Mouse (Mus musculus): ENCODE measurements around the gene Styk1. TPM values are rescaled to one million over a fixed set of nuclear protein-coding genes. Genes with fewer than 3 reads are reported as not detected.

Gene Styk1
- polyA plus RNA-seq, 2 experiments = 0.32 to 0.65 TPM

DNA sequence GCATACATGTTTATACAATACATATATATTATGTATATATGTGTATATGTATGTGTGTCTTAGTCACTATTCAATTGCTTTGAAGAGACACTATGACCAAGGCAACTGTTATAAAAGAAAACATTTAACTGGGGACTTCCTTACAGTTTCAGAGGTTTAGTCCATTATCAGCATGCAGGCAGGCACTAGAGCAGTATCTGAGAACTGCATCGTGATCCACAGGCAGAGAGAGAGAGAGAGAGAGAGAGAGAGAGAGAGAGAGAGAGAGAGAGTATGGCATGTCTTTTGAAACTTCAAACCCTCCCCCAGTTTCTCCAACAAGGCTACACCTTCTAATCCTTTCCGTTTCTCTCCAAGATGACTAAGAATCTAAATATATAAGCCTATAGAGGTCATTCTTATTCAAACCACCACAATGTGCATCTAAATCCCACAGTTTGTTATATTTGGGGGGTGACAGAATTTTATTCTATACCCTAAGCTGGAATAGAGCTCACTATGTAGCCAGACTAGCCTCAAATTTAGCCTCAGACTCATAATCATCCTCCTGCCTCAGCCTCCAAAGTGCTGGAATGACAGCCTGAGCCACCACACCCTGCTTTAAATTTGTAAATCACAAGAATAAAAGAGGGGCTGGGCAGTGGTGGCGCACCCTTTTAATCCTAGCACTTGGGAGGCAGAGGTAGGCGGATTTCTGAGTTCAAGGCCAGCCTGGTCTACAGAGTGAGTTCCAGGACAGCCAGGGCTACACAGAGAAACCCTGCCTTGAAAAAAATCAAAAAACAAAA is 40.7 kb upstream of the Styk1 start:
- Histone ChIP-seq H3K27me3 (ENCODE audit: control insufficient read depth, insufficient read depth, low read length) (no peaks in the 10 kb centered on the region), H3K4me3 (ENCODE audit: insufficient read depth in 1 of 2, low read depth in 2 of 2, low read length in 2 of 2) (no peak overlapping the region), H3K9me3 (ENCODE audit: control insufficient read depth, low read length) (no peaks in the 10 kb centered on the region), H3K27ac (no peak overlapping the region), H3K4me1 (replicated peaks; ENCODE audit: control insufficient read depth in 2 of 2, insufficient read depth in 2 of 2, low read length in 1 of 2) (peaks cover 0 to 3% of the 10 kb centered on the region in 2 experiments; a peak in 2 of 4 replicates), H3K36me3 (replicated peaks; ENCODE audit: control insufficient read depth, insufficient read depth, low read depth) (no peaks in the 10 kb centered on the region), H3K9ac (replicated peaks) (no peak overlapping the region), H3K4me2 (ENCODE audit: low read depth) (no peak overlapping the region)
- 46% methylated on average over 4 of the region's 4 CpGs for WGBS (ENCODE audit: insufficient replicate concordance)
- TF ChIP-seq EP300 (IDR thresholded peaks at IDR 0.05; ENCODE audit: low read depth) = peak; percentile 51
- TF ChIP-seq CTCF (IDR thresholded peaks at IDR 0.05; ENCODE audit: low read depth) = no peak
- ATAC-seq (ENCODE audit: insufficient read depth) = peak; percentile 58
- DNase-seq (ENCODE audit: low read depth in 3 of 3, low spot score in 3 of 3) = no peak

- peaks cover 3% of the 10 kb centered on the region; the same call in 1 of the 2 replicates for H3K36me3 ChIP-seq (replicated peaks; ENCODE audit: control insufficient read depth, insufficient read depth, low read depth)
- WGBS (ENCODE audit: insufficient replicate concordance) = under 1% methylated on average over 104 of the region's 107 CpGs
- peaks cover 28 to 35% of the 10 kb centered on the region in 2 experiments for H3K4me1 ChIP-seq (replicated peaks; ENCODE audit: control insufficient read depth in 2 of 2, insufficient read depth in 2 of 2, low read length in 1 of 2)
- peak within 1 kb of the TSS; percentile 88 for H3K4me2 ChIP-seq (ENCODE audit: low read depth)
- H3K27ac ChIP-seq = peak within 1 kb of the TSS; percentile 94
- no peaks in the 10 kb centered on the region for H3K27me3 ChIP-seq (ENCODE audit: control insufficient read depth, insufficient read depth, low read length)
- DNase-seq (ENCODE audit: low read depth in 3 of 3, low spot score in 3 of 3) (peak; percentile 64 to 69 (median 66)), ATAC-seq (ENCODE audit: insufficient read depth) (peak; percentile 81)
- H3K4me3 ChIP-seq (ENCODE audit: insufficient read depth in 1 of 2, low read depth in 2 of 2, low read length in 2 of 2) = peak within 1 kb of the TSS; percentile 85 to 98
- H3K9me3 ChIP-seq (ENCODE audit: control insufficient read depth, low read length) = no peaks in the 10 kb centered on the region
- H3K9ac ChIP-seq (replicated peaks) = peak within 1 kb of the TSS; percentile 95
- no peak for TF ChIP-seq EP300 (IDR thresholded peaks at IDR 0.05; ENCODE audit: low read depth)
- TF ChIP-seq CTCF (IDR thresholded peaks at IDR 0.05; ENCODE audit: low read depth) = no peak
These were observed 34.9 kb upstream of the Styk1 start, which contains the start of gene Ybx3 for GRCm38 (mm10) chr6:131388040-131389021. Ybx3 (minus strand) TSS chr6:131388476.

DNA sequence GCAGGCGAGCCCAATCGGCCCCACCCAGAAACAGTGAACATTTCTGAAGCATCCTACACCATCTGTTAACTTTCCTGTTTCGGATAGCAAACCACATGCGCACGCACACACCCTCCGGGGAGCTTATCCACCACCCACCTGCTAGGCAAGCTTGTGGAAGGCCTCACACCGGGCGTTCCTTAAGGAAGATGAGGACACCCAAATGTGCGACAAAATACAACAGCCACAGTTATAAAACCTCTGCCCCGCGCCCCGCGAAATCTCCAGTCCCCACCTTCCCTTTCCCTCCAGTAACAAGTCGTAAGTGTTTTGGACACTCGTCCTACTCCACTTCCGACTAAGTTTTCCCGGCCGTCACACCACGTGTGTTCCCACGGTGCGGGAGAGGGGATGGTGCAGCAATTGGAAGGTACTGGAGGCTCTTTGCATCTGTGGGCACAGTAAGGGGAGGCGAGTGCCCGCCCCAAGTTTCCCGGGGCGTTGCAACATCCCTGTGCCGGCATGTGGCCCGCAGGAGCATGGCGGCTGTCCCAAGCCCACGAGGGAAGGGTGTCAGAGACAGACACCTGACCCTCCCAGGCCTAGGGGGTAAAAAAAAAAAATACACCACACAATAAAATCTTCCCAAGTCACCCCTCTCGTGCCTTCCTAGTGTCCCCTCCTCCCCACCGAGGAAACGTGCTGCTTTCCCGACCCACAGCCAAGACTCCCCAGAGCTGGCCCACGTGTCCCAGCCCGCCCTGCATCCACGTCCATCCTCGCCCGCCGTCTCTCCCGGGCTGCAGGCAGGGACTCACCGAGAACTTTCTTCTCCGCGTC is 34.0 kb upstream of the Styk1 start:
- Histone ChIP-seq H3K4me1 (replicated peaks; ENCODE audit: control insufficient read depth in 2 of 2, insufficient read depth in 2 of 2, low read length in 1 of 2) (peaks cover 29 to 42% of the 10 kb centered on the region in 2 experiments), H3K4me3 (ENCODE audit: insufficient read depth in 1 of 2, low read depth in 2 of 2, low read length in 2 of 2) (peak overlapping the region; percentile 85 to 98), H3K9ac (replicated peaks) (peak overlapping the region; percentile 95), H3K27me3 (ENCODE audit: control insufficient read depth, insufficient read depth, low read length) (no peaks in the 10 kb centered on the region), H3K27ac (peak overlapping the region; percentile 94), H3K4me2 (ENCODE audit: low read depth) (peak overlapping the region; percentile 88), H3K36me3 (replicated peaks; ENCODE audit: control insufficient read depth, insufficient read depth, low read depth) (peaks cover 6% of the 10 kb centered on the region), H3K9me3 (ENCODE audit: control insufficient read depth, low read length) (no peaks in the 10 kb centered on the region)
- ATAC-seq (ENCODE audit: insufficient read depth) (peak; percentile 86), DNase-seq (ENCODE audit: low read depth in 3 of 3, low spot score in 3 of 3) (peak; percentile 84 to 89 (median 88))
- WGBS (ENCODE audit: insufficient replicate concordance) = under 1% methylated on average over 43 of the region's 43 CpGs
- TF ChIP-seq CTCF (IDR thresholded peaks at IDR 0.05; ENCODE audit: low read depth) = no peak
- TF ChIP-seq EP300 (IDR thresholded peaks at IDR 0.05; ENCODE audit: low read depth) = peak; percentile 60; the same call in 1 of the 2 replicates

- H3K36me3 ChIP-seq (replicated peaks; ENCODE audit: control insufficient read depth, insufficient read depth, low read depth) = peaks cover 14% of the 10 kb centered on the region
- no peaks in the 10 kb centered on the region for H3K27me3 ChIP-seq (ENCODE audit: control insufficient read depth, insufficient read depth, low read length)
- H3K27ac ChIP-seq = peak overlapping the region; percentile 94
- peak overlapping the region; percentile 85 to 98 for H3K4me3 ChIP-seq (ENCODE audit: insufficient read depth in 1 of 2, low read depth in 2 of 2, low read length in 2 of 2)
- ATAC-seq (ENCODE audit: insufficient read depth) = no peak
- TF ChIP-seq EP300 (IDR thresholded peaks at IDR 0.05; ENCODE audit: low read depth) = no peak; the same call in 1 of the 2 replicates
- no peak for TF ChIP-seq CTCF (IDR thresholded peaks at IDR 0.05; ENCODE audit: low read depth)
- H3K9ac ChIP-seq (replicated peaks) = peak overlapping the region; percentile 95
- DNase-seq (ENCODE audit: low read depth in 3 of 3, low spot score in 3 of 3) = peak in 1 of 3 experiments; percentile 10
- no peaks in the 10 kb centered on the region for H3K9me3 ChIP-seq (ENCODE audit: control insufficient read depth, low read length)
- 14% methylated on average over 9 of the region's 9 CpGs for WGBS (ENCODE audit: insufficient replicate concordance)
- H3K4me1 ChIP-seq (replicated peaks; ENCODE audit: control insufficient read depth in 2 of 2, insufficient read depth in 2 of 2, low read length in 1 of 2) = peaks cover 29 to 43% of the 10 kb centered on the region in 2 experiments
- H3K4me2 ChIP-seq (ENCODE audit: low read depth) = peak overlapping the region; percentile 88
These were observed 33.1 kb upstream of the Styk1 start for GRCm38 (mm10) chr6:131386416-131387019.
